Comparison of ENCODE assay signal across 1 mouse cellular context in genomic region chr5:64092748-64093292, GRCm38 (mm10).
TF ChIP-seq lines count a peak whose summit lies in the region.

Gene Pgm2 (plus strand): TSS chr5:64092950.

TF ChIP-seq in CH12.LX, 34 proteins besides CTCF, POLR2A, EP300 and RAD21 (continued from another document):
- no peak for TF ChIP-seq USF2 (conservative IDR thresholded peaks at IDR 0.05; ENCODE audit: low read depth, low read length)
- TF ChIP-seq ZKSCAN1 (IDR thresholded peaks at IDR 0.05; ENCODE audit: borderline replicate concordance, low read depth, low read length), result no peak
- TF ChIP-seq MAZ (IDR thresholded peaks at IDR 0.05; ENCODE audit: low read depth, low read length), result peak; percentile 67; the same call in 1 of the 2 replicates
- TF ChIP-seq MEF2A (IDR thresholded peaks at IDR 0.05; ENCODE audit: borderline replicate concordance, low read depth, low read length), result no peak
- no peak for TF ChIP-seq SMC3 (IDR thresholded peaks at IDR 0.05; ENCODE audit: low read depth, low read length)
- peak; percentile 42 for TF ChIP-seq MXI1 (IDR thresholded peaks at IDR 0.05; ENCODE audit: low read depth, low read length)
- TF ChIP-seq ETS1 (conservative IDR thresholded peaks at IDR 0.05; ENCODE audit: low read depth, low read length), result no peak
